Mouse (Mus musculus) B cell, adult 2 months (primary cell): ENCODE data around the gene Tfec.

Experiments
- DNase-seq, 2 experiments: peaks; one replicate each; pipeline ENCODE4 v3.0.0; 2022

The Tfec gene

DNA sequence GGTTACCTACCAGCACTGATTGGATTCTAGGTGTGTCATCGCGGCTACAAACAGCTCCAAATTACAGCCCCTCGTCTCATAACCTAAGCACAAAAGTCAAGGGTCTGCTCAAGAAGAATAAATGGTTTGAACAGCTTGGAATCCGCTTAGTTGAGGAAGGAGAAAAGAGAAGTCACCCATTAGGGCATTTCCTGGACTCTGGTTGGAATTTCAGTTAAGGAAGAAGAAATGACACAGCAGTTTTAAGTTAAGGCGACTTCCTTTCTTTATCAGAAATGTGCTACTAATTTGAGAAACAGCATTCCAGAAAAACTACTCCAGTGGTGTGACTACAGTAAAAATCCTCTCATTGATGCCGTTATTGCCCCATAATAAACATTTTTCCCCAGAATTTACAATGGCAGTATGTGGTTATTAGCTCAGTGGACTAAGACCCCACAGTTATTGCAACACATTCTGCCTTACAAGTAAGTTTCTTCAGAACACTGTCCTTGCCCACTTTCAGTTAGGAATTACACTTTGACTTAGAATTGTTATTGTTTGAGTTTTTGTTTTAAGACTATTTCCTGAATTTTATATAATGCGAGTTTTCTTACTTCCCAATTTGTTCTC is at the start of gene Tfec:
Gene Tfec (minus strand): TSS at position 191 of the 612 bp plus-strand sequence.
- no peak for DNase-seq

DNA sequence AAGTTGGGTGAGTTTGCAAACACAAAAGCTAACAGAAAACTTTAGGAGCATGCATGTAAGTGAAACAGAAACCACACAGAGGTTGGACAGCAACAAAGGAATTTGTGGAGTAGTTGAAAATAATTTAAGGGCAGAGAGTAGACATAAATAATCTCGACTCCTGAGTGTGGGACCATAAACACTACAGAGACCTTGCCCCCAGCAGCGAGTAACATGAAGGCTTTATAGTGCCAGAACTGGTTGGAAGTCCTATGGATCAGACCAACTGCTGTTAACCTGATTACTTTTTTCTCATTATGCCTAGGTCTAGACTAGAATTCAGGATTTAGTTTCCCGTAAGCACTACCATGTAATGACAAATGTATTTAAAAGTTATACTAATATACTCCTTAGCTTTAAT is 49.6 kb upstream of the Tfec start:
- DNase-seq: no peak

DNA sequence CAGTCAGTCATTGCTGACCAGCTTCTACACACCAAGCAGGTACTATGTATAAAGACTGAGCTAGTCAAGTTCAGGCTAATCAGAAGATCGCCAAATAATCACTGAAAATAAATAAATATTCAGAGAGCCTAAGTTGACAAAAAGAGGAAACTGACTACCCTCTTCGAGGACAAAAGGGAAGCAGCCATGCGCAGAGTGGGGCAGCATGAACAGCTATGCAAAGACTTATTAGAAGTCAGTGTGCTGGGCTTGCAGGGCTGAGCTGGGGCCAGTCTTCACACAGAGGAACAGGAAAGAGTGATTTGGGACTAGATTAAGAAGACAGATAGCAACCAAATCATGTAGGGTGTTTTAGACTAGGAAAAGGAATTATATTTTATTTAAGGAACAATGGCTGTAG is 45.3 kb upstream of the Tfec start:
- peak; percentile 9 to 12 for DNase-seq

DNA sequence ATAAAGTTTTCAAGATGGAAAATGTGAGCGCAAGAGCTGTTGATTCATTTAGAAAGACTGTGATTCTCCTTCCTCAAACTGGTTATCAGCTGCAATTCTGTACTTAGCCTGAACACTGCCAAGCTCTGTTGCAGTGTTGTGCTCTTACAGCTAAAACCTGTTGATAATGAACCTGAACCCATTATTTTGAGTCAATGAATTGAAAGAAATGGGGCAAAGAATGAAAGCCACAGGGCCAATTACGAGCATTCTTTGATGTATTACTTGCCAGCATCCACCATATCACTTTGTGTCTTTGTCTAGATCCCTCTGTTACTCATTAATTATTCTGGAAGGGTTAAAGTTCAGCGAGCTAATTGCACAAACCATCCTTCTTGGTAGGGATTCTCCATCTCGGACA is 44.2 kb upstream of the Tfec start:
- no peak for DNase-seq

DNA sequence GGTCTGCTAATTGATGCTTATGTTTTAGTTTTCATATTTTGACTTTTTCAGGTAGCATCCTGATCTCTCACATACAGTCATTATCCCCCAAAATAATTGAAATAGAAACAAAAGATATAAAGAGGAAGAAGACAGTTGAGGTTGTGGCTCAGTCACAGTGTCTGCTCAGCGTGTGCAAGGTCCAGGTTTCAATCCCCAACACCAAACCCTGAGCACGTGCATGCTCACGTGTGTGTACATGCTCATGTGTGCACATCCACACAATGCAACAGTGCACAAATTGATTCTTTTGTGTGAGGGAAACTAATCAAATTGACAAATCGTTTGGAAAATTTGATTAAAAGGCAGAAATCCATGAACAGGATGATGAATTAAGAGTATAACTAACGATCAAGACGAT is 32.8 kb upstream of the Tfec start:
- no peak for DNase-seq

DNA sequence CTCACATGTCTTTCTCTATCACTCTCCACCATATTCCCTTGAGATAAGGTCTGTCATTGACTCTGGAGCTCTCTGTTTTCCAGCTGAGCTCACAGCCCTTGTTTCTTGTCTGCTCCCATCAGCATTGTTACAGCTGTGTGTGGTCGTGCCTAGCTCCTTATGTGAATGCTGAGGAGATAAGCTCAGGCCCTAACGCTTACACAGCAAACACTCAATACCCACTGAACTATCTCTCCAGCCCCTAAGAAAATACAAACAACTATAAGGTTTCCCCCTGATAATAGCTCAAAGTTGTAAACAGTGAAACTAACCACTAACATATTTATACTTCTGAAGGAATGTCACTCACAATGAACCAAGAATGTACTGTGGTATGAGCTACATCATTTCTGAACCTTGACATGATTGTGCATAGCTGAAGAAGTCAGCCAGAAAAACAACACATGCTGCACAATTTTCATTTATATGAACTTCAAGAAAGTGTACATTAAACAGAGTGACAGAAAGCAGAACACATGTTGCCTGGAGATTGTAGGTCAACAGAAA is 21.9 kb upstream of the Tfec start:
- DNase-seq: no peak

DNA sequence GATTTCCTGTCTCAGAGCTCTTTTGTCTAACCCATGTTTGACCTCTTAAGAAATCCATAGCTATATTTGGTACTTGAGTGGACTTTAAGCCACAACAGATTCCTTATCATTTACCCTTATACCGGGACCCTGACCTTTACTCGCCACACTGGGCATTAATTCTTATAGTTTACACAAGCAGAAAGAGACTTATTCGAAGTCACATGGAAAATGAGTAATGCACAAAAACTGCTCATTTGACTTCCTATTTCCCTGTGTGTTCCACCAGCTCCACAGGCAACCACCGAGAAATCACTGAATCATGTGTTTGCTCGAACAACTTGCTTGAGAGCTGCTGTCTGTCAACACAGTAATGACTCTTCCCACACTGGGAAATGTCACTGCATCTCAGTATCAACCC is 6.4 kb downstream of the Tfec start:
- no peak for DNase-seq

DNA sequence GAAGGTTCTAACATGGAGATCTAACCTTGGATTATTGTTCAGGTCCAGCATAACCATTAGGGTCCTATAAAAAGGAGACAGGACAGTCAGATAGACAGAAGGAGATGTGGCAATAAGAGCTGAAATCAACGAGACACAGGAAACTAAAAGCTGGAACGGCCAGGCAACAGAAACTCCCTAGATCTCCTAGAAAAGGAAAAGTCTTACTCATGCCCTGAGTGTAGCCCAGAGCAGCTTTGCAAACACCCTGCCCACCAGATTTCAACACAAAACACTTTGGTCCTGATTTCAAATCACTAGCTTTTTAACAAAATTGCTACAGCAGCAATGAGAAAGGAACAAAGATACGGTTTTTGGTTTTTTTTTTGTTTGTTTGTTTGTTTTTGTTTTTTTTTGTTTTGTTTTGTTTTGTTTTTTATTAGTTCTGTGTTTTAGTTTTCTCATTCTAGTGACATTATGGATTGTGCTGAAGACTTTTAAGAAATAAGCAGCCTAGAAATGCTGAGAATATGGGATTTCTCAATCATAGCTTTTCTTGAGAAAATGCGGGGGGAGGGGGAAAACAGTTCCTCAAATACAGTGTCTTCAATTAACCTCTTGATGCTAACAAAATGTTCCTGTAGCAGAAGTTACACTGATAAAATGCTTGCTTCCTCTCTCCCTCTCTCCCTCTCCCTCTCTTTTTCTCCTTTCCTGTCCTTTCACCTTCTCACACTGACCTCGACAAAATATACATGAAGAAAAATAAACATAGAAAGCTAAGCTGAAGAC is 14.5 kb downstream of the Tfec start:
- no peak for DNase-seq

DNA sequence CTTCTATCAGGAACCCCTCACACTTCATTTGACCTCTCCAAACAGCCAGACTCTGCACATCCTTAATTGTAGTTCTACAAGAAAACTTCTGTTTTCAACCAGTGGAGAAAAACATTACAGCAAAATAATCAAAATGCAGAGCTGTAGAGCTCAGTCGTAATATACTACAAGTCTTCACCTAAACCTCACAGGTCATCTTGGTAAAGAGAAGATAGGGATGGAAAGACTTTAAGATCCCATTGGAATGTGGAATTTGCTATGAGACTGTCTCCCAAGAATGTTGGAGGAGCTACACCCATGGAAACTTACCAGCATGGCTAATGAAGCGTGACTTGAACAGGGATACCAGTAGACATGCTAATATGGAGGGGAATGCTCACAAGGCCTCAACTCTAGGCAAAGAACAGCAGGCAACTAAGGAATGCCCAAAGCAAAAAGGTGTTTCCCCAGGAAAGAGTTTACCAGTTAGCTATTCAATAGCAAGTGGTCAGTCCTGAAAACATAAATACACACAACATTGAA is 24.2 kb downstream of the Tfec start:
- DNase-seq: no peak

DNA sequence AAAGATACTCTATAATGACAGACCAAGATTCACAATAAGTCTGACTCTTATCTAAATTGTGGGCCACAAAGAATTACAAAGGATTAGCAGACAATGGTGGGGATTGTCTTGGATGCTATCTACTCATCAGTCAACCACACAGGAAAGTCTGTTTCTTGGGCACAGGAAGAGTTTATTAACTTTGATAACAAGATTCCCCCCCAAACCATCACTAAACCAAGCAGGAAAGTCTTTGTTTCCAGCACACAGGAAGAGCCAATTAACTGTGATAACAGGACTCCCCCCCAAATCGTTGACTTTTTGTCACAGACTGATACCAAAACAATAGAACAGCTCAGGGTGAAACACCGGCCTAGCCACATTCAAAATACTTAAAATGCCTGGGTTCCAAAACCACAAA is 28.2 kb downstream of the Tfec start:
- no peak for DNase-seq

DNA sequence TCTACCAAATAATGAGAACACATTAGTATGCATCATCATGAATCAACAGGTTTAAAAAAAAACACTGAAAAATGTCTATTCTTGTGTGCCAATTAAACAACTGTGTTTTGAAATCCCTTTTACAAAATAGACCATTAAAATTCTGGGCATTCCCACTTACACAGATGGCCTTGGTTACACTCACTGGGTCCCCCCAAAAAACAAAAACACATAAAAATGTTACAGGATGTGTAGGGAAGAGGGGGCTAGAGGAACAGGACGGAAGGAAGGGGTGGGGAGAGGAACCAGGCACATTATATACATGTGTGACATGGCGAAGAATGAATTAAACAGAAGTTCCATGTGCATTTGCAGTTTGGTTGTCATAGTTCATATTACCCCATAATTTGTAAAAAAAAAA is 29.9 kb downstream of the Tfec start:
- DNase-seq: no peak

DNA sequence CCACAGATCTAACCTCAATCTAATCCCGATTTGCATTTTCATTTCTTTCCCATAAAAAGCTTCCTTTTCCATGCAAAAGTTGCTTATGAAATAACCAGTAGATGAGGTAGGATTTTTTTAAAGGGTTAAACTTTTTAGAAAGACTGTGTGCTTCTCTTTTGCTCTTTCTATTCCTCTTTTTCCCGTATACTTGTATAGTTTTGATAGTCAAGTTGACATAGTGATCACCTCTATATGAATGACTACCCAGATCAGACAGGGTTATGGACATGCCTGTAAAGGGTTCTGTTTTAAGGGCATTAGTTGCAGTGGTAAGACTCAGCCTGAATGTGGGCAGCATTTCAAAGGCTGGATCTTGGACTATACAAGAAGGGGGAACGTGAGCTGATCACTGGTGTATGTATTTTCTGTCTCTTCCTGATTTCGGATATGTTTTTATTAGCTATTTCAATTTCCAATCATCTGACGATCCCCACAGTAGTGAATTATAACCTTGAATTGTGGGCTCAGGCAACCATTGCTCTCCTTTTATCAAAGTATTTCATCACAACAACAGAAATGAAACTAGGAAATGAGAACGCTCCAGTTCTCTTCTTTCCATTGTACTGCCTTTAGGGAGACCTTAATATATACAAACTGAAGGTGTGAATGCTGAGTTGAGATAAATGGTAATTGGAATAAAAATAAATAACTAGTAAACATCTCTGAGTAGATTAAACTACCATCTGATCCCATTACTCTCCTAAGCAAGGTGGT is 35.3 kb downstream of the Tfec start:
- DNase-seq: no peak

DNA sequence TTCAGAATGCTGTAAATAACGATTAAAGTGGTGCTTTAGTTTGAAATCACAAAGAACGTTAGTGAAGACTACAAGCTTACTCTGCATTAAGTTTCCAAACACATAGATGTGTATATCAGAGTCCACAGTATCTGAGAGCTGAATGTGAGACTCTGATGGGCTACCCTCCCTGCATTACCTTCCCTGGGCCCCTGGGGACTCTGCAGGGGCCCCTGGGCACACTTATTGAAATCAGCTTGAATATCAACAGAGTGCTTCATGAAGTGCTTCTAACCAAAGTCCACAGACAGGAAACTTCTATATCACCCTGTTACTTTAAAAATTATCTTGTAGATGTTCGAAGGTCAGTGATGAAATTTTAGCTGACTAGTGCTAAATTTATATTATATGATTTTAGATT is 36.2 kb downstream of the Tfec start:
- DNase-seq: no peak

DNA sequence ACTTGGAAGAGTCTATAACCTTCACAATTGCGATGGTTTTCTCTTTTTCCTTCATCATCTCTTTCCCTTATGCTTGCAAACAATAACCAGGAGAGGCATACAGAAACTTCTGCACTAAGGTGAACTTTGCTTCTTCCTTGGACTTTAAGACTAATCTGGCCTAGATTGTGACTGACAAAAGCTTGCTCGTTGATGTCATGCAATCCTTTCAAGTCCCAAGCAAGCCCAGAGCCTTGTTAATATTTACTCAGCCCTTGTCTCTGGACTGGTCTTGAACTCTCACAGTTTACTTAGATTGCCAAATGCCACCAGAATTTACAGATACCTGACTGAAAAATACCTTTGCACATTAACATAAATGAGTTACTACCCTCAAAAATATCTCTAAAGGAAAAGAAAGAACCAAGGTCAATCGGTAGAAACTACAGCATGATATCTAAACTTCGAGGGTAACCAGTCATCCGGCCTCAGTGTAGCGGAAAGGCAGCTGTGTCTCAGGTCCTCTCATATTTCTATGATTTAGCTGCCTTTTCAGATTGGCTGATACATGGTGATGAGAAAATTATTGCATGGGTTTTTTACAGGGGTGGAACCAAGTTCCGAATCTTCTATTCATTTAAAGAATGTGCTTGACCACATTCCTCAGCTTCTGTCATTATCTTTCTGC is 42.2 kb downstream of the Tfec start:
- no peak for DNase-seq

DNA sequence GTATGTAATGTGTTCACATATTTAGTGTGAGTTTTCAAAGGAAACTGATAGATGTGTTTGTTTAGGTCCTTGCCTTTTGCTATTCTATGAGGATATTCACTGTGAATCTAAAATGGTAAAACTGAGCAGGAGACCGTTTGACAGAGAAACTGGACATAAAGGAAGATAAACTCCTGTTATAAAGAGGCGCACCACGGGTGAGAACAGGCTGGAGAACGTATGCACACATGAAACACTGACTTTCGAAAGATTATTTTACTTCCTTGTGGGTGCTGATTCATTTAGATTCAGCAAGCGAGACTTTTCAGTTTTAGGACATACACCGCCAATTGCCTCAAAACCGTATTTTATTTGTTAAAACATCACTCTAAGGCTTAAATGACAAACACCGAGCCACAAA is 43.3 kb downstream of the Tfec start:
- DNase-seq: no peak

DNA sequence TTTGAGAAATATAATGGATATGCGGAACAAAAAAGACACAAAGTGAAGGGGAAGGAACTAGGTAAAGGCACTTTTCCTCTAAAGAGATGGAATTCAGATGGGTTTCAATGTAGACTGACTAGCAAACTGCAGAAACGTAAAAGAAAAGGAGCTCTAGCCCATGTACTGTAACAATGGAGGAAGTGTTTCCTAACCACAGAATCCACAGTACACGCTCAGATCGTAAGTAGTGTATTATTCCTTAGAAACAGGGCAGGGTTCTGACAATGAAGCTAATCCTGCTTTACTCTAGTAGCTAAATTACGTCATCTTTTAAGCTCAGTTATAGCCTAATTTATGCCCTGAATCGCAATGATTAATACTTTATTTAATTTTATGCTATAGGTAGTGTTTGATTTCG is 51.7 kb downstream of the Tfec start:
- DNase-seq: no peak

DNA sequence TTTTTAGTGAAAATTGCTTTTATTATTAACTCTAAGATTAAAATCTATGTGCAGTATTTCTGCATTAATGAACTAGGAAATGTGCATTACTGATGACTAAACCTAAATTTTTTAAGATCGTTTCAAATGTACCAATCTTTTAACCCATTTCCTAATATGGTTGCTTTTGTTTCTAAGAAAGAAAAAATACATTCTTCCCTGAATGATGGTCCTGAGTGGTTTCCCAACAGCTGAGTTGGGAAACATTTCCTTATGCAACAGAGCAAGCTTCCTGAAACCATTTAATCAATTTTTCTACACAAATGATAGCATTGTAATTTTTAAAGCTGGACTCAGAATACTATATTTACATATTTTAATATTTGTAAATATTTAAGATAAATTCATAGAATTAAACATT is 62.6 kb downstream of the Tfec start:
- DNase-seq: no peak

DNA sequence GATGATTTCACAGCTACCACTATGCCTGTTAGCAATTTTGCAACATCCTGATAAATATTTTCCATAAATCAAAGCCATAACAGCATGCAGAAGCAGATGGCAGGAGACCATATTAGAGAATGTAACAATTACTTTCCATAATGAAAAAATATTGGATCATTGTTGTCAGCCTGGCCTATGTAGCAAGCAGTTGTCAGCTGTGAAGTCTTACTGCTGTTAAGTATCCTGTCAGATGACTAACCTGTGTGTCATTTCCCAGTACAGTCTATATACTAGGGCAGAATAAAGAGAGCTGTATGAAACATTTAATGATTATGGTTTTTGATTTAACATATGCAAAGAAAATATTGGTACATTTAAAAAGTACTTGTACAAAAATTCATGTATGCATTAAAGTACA is 69.9 kb downstream of the Tfec start:
- DNase-seq: no peak

DNA sequence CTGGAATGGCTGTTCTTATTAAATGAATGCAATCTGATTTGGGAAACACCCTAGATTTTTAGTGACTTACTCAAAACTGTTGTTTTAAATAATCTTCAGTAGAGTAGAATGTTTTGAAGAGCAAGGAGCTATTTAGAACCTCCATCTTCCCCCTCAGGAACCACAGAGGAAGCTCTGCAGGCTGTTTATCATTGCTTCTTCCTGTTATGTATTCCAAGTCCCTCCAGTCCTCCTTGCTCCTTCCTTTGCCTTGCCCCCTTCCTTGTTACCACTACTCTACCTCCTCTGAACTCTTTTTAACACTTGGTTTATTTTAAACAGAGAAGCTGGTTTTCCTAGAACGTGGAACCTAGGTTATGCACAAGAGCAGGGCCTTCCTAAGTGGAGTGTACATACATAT is 76.3 kb downstream of the Tfec start:
- DNase-seq: no peak

DNA sequence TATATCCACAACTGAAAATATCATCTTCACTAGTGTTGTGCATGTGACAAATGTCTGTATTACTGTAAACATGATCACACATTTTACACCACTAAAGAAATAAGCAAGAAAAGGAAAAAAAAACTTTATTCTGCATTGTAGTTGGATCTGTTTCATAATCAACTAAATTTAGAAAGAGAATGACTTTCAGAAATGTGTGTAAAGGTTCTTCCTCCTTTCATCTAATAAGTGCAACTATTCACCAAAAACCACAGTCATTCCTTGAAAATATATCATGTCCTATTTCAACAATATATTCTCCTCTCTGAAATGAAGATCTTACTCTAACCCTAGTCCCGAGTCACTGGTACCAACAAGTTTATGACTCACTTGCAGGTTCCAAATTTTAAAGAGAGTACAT is 91.9 kb downstream of the Tfec start:
- DNase-seq: no peak

DNA sequence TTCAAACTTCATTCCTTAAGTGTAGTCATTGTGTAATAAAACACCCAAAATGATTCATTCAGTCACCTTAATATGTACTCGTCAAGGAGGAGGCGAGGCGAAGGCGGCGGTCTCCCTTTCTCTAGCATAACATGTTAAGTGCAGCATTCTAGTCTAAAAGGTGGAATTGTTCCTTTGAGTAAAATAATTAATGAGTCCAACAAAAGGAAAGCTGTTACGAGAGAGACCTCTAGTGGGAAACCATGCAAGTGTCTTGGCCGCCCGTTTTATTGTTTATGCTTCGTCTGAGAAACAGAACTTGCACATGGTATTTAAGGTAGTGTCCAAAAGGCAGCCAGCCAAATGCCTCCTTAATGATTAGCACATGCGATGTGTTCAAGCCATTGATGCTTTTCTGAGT is 100.6 kb downstream of the Tfec start:
- DNase-seq: no peak

DNA sequence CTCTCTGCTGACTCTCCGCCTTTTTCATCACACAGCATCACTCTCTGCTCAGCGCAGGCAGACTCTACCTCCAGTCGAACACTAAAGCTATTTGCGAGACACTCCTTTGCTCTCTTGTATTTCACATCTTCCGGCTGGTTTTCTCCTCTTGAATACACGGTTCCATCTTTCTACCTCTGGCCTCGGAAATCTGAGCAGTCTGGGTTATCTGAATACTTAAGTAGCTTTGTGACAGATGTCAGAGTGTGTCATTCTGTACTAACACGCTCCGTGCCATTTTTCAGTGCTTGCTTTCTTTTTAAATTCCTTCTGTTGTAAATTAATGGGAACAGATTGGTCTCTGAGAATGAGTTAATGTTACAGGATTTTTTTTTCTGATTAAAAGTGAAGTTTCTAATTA is 101.3 kb downstream of the Tfec start:
- no peak for DNase-seq

DNA sequence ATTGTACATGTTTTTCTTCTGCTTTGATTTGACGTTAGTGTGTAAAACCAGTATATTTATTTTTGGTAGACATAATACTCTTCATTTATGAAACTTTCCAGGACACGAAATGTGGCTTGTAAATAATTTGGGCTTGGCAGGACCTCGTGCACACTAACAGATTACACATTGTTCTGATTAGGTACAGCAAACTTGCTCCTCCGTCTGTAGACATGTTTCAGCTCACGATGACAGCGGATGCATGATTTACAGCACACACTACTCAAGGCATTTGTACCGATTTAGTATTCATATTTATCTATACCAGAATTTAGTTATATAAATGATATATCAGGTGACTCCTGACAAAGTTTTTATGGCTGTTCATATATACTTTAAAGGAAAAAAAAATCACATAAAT is 104.2 kb downstream of the Tfec start:
- DNase-seq: no peak
